Mouse (Mus musculus) spleen, postnatal 36 days (tissue): ENCODE data around the gene Tnrc6c.
"Not testable (repeated sequence)": the region's sequence is repeated elsewhere in the genome, so short reads cannot be mapped to it uniquely, and the experiment has no call there.

ENCODE experiments used
- DNase-seq, 2 experiments: peaks; one replicate each; pipeline ENCODE4 v3.0.0; 2022; ENCODE audit warnings: low spot score in 2 of 2, mixed read lengths in 1 of 2

The Tnrc6c gene

DNA sequence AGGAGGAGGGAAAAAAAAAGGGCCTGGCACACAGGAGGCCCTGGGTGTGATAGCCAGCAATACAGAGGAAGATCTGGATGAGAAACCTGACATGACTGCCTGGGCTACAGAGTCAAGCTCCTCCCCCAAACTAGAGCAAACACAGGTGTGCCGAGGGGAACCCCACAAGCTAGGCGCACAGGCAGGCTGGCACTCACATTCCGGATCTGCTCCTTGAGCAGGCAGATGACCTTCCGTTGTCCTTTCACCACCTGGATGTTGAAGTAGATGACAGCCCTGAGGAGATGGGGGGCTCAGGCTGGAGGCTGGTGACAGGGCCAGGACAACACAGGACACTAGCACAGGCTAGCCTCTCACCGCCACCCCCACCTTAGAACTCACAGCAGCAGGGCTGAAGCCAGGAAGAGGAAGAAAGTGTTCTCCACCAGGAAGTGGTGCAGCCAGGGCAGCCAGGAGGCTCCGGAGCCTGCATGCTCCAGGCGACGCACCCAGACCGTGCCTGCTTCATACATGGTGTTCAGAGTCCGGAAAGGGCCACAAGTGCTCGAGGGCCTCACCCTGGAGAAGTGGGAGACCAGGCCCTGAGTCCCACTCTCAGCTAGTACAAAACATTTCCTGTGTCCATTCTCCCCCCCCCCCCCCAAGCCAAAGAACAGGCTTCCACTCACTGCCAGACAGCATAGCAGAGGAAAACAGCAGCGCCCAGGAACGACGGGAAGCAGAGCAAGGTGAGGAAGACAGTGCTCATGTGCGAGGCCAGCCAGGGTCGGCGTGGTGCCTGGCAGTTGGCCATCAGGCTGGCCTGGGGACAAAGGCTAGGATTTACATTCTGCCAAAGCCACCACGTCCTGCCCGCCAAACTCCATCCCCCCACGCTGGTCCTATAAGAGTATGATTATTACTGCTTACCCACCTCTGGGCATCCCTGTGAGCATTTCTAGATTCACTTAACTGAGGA is 114.9 kb downstream of the Tnrc6c start:
- no peak for DNase-seq

DNA sequence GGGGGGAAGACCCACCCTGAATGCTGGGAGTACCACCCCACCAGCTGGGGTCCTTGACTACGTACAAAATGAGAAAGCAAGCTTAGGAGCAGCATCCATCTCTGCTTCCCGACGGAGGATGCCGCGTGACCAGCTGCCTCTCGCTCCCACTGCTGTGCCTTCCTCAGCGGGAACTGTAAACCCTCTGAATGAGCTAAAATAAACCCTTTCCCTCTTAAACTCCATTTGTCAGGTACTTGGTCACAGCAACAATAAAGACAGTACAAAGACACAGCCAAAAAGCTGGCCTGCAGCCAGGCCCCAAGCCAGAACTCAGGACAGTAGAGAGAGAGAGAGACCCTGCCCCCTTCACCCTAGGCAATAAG is 115.6 kb downstream of the Tnrc6c start:
- no peak for DNase-seq

GRCm38 (mm10) chr11:117770407-117770806 is 116.3 kb downstream of the Tnrc6c start:
- no peak for DNase-seq

GRCm38 (mm10) chr11:117772352-117772751 is 118.3 kb downstream of the Tnrc6c start:
- no peak for DNase-seq

GRCm38 (mm10) chr11:117774925-117775324 is 120.8 kb downstream of the Tnrc6c start:
- no peak for DNase-seq

- no peak for DNase-seq
These were observed 121.5 kb downstream of the Tnrc6c start for GRCm38 (mm10) chr11:117775540-117775939.

DNA sequence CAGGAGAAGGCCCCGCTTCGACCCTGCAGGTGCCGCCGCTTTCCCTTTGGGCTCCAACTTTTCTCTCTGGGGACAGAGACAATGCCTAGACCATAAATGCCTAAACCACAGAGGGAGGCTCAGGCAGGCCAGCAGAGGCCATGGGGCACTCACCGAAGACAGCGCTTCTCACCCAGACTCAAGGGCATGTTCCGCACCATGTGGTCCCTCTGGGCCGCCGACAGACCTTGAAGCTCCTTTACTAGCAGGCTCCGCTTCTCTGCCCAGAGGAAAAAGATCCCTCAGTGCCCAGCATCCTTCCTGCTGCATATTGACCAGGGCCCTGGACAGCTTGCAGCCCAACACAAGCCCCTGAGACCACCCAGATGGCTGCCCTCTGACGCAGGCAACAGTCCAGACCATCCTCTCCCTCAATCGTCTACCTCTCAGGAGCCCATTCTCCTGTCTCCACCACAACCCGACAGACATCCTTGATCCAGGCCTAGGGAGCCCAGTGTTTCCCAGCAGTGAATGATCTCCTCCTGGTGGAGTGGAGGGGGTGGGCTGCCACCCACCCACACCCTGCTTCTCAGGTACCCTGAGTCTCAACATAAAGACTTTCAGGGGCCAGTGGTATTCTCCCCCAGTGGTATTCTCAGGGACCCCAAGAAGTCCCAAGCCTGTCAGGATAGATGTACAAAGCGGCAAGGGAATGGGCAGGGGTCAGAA is 122.2 kb downstream of the Tnrc6c start:
- no peak for DNase-seq

DNA sequence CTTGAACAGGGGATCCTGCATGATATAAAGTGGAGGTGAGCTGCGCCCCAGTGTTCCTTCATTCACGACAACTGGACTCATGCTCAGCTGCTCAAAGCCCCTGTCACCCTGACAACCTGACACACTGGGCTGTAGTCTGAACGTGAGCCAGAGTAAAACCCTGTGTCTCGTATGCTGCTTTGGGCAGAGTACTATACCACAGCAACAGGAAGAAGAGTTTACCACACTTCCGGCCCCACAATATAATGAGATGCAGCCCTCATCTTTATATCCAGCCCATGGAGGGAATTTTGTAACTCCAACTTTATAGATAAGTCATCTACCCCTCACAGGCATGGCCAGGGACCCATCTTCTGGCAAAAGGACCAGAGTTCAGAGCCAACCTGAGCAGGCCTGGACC is 123.0 kb downstream of the Tnrc6c start:
- no peak for DNase-seq

DNA sequence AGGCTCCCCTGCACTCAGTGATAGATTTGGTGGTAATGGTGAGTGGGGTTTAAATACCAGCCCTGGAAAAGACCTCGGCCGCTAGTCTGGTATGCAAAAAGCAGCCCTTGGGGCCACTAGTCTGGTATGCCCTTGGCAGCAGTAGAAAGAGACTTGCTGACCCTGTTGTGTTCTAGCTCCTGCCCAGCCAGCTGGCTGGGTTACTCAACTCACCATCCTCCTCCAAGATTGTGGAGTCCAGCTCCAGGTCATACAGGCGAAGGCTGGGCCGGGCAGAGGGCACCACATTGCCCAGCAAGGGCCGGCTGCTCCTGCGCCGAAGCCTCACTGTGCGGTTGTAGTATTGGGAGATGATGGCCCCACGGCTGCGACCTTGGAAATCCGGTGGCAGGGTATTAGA is 123.9 kb downstream of the Tnrc6c start:
- DNase-seq, result no peak

GRCm38 (mm10) chr11:117778851-117779433 is 124.9 kb downstream of the Tnrc6c start:
- peak; percentile 36 to 62 for DNase-seq

GRCm38 (mm10) chr11:117779434-117780198 is 125.5 kb downstream of the Tnrc6c start:
- peak; percentile 79 to 82 for DNase-seq

GRCm38 (mm10) chr11:117780199-117780515 is 126.1 kb downstream of the Tnrc6c start:
- no peak for DNase-seq

DNA sequence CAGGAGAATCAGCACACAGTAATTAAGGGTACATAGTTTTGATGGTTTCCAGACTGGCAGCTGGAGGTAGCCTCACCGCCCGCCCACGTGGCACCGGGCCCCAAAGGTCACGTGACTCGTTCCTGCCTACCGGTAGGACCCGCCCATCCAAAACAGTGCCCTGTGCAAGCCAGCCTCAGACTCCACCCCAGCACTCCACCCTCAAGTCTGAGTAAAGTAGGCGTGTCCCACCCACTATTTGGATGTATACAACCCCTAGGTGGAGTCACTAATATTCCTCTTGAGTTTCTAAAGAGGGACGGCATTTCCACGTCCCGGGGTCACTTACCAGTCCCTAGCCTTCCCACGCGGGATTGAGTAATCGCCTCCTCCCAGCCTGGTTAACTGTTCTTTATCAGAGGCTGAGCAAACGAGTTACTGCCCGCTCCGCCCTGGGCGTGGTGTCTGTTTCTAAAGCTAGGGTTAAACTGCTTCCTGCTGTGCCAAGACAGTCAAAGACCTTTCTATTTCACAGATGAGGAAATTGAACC is 126.6 kb downstream of the Tnrc6c start:
- peak; percentile 98 for DNase-seq

DNA sequence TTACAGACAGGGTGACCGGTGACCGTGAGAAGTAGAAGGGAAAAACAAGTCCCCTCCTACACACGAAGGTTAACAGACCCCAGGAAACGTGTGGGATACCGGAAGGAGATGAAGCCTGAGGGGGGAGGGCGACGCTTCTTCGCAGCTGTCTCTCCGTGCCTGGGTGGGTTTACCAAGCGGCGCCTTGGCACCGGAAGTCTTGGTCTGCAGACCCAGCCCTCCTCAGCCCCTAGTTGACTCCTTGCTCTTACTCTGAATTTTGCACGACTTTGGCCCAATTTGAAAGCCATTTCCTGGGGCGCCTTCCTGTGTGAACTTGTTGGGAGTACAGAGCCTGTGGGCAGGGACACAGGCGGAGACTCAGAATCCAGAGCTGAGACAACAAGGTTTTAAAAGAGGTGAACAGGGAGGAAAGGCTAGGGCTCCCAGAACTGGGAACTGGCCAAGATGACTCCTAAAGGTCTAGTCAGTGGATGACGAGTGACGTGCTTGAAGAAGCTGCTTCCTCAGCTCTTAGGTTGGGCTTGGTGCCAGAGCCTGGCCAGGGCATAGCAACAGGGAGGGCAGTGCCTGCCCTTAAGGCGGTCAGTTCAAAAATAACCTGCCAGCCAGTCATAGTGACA is 127.2 kb downstream of the Tnrc6c start:
- peak; percentile 81 to 84 for DNase-seq

- peak; percentile 92 to 93 for DNase-seq
These were observed 128.1 kb downstream of the Tnrc6c start, which contains the start of the genes Tmc8 and Tmc6 for GRCm38 (mm10) chr11:117781993-117782704. Tmc8 (plus strand) TSS chr11:117782076. Tmc6 (minus strand) TSS chr11:117782198.

DNA sequence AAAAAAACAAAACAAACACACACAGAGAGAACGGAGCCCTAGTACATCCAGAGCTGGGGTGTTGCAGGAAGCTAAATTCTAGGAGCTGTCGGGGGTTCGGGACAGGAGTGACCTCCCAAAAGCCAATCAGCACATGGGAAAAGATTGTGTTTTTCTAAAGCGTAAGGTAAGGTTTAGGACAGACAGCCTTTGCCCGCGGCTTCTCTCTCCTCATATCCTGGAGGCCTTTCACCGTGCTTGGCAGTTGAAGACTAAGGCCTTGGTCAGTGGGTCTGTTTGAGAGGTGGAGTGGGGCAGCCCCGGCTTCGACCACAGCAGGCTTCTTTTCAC is 128.6 kb downstream of the Tnrc6c start:
- DNase-seq, result no peak

GRCm38 (mm10) chr11:117783089-117783488 is 129.0 kb downstream of the Tnrc6c start:
- peak; percentile 78 to 86 for DNase-seq

GRCm38 (mm10) chr11:117783683-117784309 is 129.7 kb downstream of the Tnrc6c start:
- DNase-seq, result peak; percentile 70 to 79

GRCm38 (mm10) chr11:117786294-117786693 is 132.2 kb downstream of the Tnrc6c start:
- DNase-seq, result peak; percentile 77 to 81

DNA sequence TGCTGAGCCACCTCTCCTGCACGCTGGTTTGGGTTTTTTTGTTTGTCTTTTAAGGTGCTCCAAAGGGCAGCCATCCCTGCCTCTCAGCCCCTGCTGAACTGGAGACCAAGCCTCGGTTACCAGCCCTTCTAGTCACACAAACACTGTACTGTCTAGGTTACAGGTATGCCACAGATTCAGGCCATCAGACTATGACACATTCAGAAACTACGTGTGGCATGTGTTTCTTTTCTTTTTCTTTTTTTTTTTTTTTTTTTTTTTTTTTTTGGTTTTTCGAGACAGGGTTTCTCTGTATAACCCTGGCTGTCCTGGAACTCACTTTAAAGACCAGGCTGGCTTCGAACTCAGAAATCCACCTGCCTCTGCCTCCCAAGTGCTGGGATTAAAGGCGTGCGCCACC is 134.4 kb downstream of the Tnrc6c start:
- DNase-seq, result not testable (repeated sequence)
